7 mouse cellular contexts compared by ENCODE assay signal in genomic region chr5:31451878-31452561, GRCm38 (mm10). TPM values are rescaled to one million over a fixed set of nuclear protein-coding genes. Genes with fewer than 3 reads are reported as not detected.
DNase-seq lines count a peak whose midpoint lies in the region; ATAC-seq and TF ChIP-seq lines count a peak whose summit lies in the region.

Gene Zfp512 (plus strand): TSS chr5:31452431.

- H3K27me3 ChIP-seq in embryonic facial prominence, embryonic 10.5 days (replicated peaks; ENCODE audit: low read depth, poor library complexity, severe bottlenecking) = no peaks in the 10 kb centered on the region
- no peaks in the 10 kb centered on the region for H3K27me3 ChIP-seq in intestine, postnatal 0 days (replicated peaks; ENCODE audit: control insufficient read depth, insufficient read depth, low read length)
- no peaks in the 10 kb centered on the region for H3K27me3 ChIP-seq in midbrain, embryonic 12.5 days
- H3K27me3 ChIP-seq in small intestine, adult 2 months (ENCODE audit: control insufficient read depth, insufficient read depth, low read length) = no peaks in the 10 kb centered on the region

- peak within 1 kb of the TSS; percentile 65 for H3K4me3 ChIP-seq in embryonic facial prominence, embryonic 10.5 days
- peak within 1 kb of the TSS; percentile 51 for H3K4me3 ChIP-seq in intestine, postnatal 0 days (ENCODE audit: low read depth, low read length)
- H3K4me3 ChIP-seq in midbrain, embryonic 12.5 days = peak within 1 kb of the TSS; percentile 52
- peak within 1 kb of the TSS; percentile 91 for H3K4me3 ChIP-seq in small intestine, adult 2 months (ENCODE audit: low read depth, low read length)

- peaks cover 3% of the 10 kb centered on the region; the same call in 1 of the 2 replicates for H3K36me3 ChIP-seq in embryonic facial prominence, embryonic 10.5 days (replicated peaks)
- H3K36me3 ChIP-seq in intestine, postnatal 0 days (ENCODE audit: control insufficient read depth, insufficient read depth) = no peaks in the 10 kb centered on the region
- H3K36me3 ChIP-seq in midbrain, embryonic 12.5 days = 0 out of 2 replicates have a peak, but pooled peaks cover 3% of the 10 kb centered on the region
- H3K36me3 ChIP-seq in small intestine, adult 2 months (ENCODE audit: control insufficient read depth, insufficient read depth, low read length) = no peaks in the 10 kb centered on the region

- peak; percentile 67; the same call in 1 of the 2 replicates for TF ChIP-seq POLR2A in small intestine, adult 2 months (IDR thresholded peaks at IDR 0.05; ENCODE audit: low read depth, low read length)

- DNase-seq in adrenal gland, postnatal 10 days = peak; percentile 93
- peak; percentile 97 for DNase-seq in embryonic facial prominence, embryonic 10.5 days (ENCODE audit: low spot score)
- peak; percentile 44 for DNase-seq in gonadal fat pad, adult 2 months (ENCODE audit: low read depth)
- DNase-seq in left cerebral cortex, postnatal 4 days = peak; percentile 96

- peak within 1 kb of the TSS; percentile 53 for H3K9ac ChIP-seq in intestine, postnatal 0 days (ENCODE audit: low read depth, low read length)
- peak within 1 kb of the TSS; percentile 77 for H3K9ac ChIP-seq in midbrain, embryonic 12.5 days (replicated peaks)

- H3K4me2 ChIP-seq in intestine, postnatal 0 days (replicated peaks; ENCODE audit: low read depth) = peak within 1 kb of the TSS; percentile 74
- H3K4me2 ChIP-seq in midbrain, embryonic 12.5 days (replicated peaks) = peak within 1 kb of the TSS; percentile 82

- TF ChIP-seq CTCF in intestine, postnatal 0 days (IDR thresholded peaks at IDR 0.05; ENCODE audit: low read depth) = no peak
- no peak for TF ChIP-seq CTCF in small intestine, adult 2 months (IDR thresholded peaks at IDR 0.05; ENCODE audit: extremely low read depth, insufficient read length, insufficient replicate concordance, low read depth, low read length)

- peak within 1 kb of the TSS; percentile 80 for H3K27ac ChIP-seq in embryonic facial prominence, embryonic 10.5 days (replicated peaks)
- H3K27ac ChIP-seq in intestine, postnatal 0 days (ENCODE audit: low read depth, low read length) = peak within 1 kb of the TSS; percentile 76
- H3K27ac ChIP-seq in midbrain, embryonic 12.5 days (replicated peaks) = no peak within 1 kb of the TSS
- peak within 1 kb of the TSS; percentile 94 for H3K27ac ChIP-seq in small intestine, adult 2 months (ENCODE audit: insufficient read depth, low read depth, low read length)

- peak; percentile 96 for ATAC-seq in intestine, postnatal 0 days
- ATAC-seq in midbrain, embryonic 12.5 days (ENCODE audit: low FRiP score, low read depth) = peak; percentile 99

- no peaks in the 10 kb centered on the region for H3K9me3 ChIP-seq in embryonic facial prominence, embryonic 10.5 days
- no peaks in the 10 kb centered on the region for H3K9me3 ChIP-seq in intestine, postnatal 0 days (ENCODE audit: control insufficient read depth)
- H3K9me3 ChIP-seq in midbrain, embryonic 12.5 days = no peaks in the 10 kb centered on the region

- intact Hi-C loops in left cerebral cortex, postnatal 4 days (cut with DNase I) = loop anchor here (5.0 kb wide), 1 partner anchor 155 kb away; the partner anchor contains the start of genes Fndc4 and Gckr

- WGBS in embryonic facial prominence, embryonic 10.5 days = 6% methylated on average over 23 of the region's 23 CpGs
- 5% methylated on average over 23 of the region's 23 CpGs for WGBS in intestine, postnatal 0 days
- WGBS in midbrain, embryonic 12.5 days = 6% methylated on average over 23 of the region's 23 CpGs
- WGBS in small intestine, adult 2 months = 6% methylated on average over 23 of the region's 23 CpGs

- H3K4me1 ChIP-seq in embryonic facial prominence, embryonic 10.5 days = peaks cover 14% of the 10 kb centered on the region
- H3K4me1 ChIP-seq in intestine, postnatal 0 days (replicated peaks; ENCODE audit: control insufficient read depth, insufficient read depth, low read length) = no peaks in the 10 kb centered on the region
- H3K4me1 ChIP-seq in midbrain, embryonic 12.5 days = peaks cover 15% of the 10 kb centered on the region
- H3K4me1 ChIP-seq in small intestine, adult 2 months (ENCODE audit: control insufficient read depth, insufficient read depth, insufficient read length, low read length) = peaks cover 8% of the 10 kb centered on the region; the same call in 1 of the 2 replicates

RNA-seq across cellular contexts. Expression of gene Zfp512, which starts in this region (rescaled TPM):
- total RNA-seq in adrenal gland, postnatal 10 days (2021) = 10 to 100 TPM; 17.8 to 26.0 TPM
- 76.5 and 77.9 TPM in 2 replicates for polyA plus RNA-seq in embryonic facial prominence, embryonic 10.5 days (2016; fragmentation: Nextera tagmentation; extraction: Ambion mirVana)
- polyA plus RNA-seq in gonadal fat pad, adult 2 months (2012; rRNA removed) = 12.6 and 13.0 TPM in 2 replicates
- polyA plus RNA-seq in intestine, postnatal 0 days (2015; fragmentation: Nextera tagmentation; extraction: Ambion mirVana) = 9.3 and 10.2 TPM in 2 replicates
- 10 to 100 TPM; 92.5 to 93.8 TPM for total RNA-seq in left cerebral cortex, postnatal 4 days (2021)
- 99.2 and 103 TPM in 2 replicates for polyA plus RNA-seq in midbrain, embryonic 12.5 days (2016; fragmentation: Nextera tagmentation; extraction: Ambion mirVana)
- 2.4 and 4.1 TPM in 2 replicates for polyA plus RNA-seq in small intestine, adult 2 months (2012; rRNA removed)

Comparison
In these comparisons a context has a peak if more than half of its experiments do, and no peak if none do; other contexts are left out.
1. DNase-seq: peak in every context shown above with its lines; median percentile 97 in embryonic facial prominence, embryonic 10.5 days; 96 in left cerebral cortex, postnatal 4 days; 93 in adrenal gland, postnatal 10 days; 44 in gonadal fat pad, adult 2 months.